Mouse (Mus musculus) bone marrow, adult 2 months (tissue): Measurements from ENCODE around the gene Rcan1.
A peak's percentile ranks its signal among the peaks of the same experiment; 100 is the strongest.

ENCODE experiments used
- CTCF ChIP-seq: fragments of 200-500 bp; IDR thresholded peaks from 2 replicates; pipeline ENCODE4 v1.5.1; 2011; ENCODE audit warnings: low read length, control low read depth; ENCODE audit not compliant: control insufficient read depth, insufficient read depth
- POLR2A ChIP-seq: fragments of 200-500 bp; IDR thresholded peaks from 2 replicates; pipeline ENCODE4 v1.6.1; 2011; ENCODE audit warnings: low read depth, mild to moderate bottlenecking, control low read depth, low read length, borderline replicate concordance; ENCODE audit not compliant: control insufficient read depth

DNA sequence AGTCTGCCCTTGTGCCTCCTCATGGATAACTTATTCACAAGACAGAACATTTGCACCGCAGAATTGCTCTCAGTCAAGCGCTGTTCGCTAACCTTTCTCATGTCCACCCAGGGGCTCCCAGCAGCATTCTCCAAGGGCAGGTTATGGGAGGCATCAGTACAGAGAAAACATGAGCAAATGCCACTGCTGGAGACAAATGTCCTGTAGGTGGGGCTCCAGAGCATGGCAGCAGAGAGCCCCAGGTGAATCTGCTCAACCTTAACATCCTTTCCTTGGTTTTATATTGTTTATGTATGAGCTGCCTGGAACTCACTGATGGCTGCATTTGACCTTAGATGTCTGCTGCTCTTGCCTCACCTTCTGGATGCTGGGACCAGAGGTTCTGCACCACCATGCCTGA lies 76.9 kb downstream of the Rcan1 start:
- TF ChIP-seq CTCF = 0 out of 2 replicates have a peak, but pooled peaks have one; percentile 15
- no peak for TF ChIP-seq POLR2A
